Mouse (Mus musculus) heart, postnatal 4 days (tissue): Measurements from ENCODE around the gene Nsg2. TPM values are rescaled to one million over a fixed set of nuclear protein-coding genes. Genes with fewer than 3 reads are reported as not detected.

Experiments used
- DNase-seq: peaks from one replicate; pipeline ENCODE4 v3.0.0; 2021
- total RNA-seq, 2 experiments: library from RNA; stranded (reverse); gene quantifications; 2 replicates each; pipeline ENCODE4 v1.2.3; 2021

The Nsg2 gene
- total RNA-seq, 2 experiments from 2014 or later, result 4.1 to 4.8 TPM

GRCm38 (mm10) chr11:32087376-32087775 lies 87.1 kb downstream of the Nsg2 start:
- DNase-seq, result no peak

GRCm38 (mm10) chr11:32087779-32088442 lies 87.6 kb downstream of the Nsg2 start:
- no peak for DNase-seq

- DNase-seq, result no peak
Measured at GRCm38 (mm10) chr11:32095793-32096192, 95.5 kb downstream of the Nsg2 start.

GRCm38 (mm10) chr11:32096346-32096745 lies 96.1 kb downstream of the Nsg2 start:
- no peak for DNase-seq

- no peak for DNase-seq
Measured at GRCm38 (mm10) chr11:32101059-32101632, 100.9 kb downstream of the Nsg2 start.

GRCm38 (mm10) chr11:32102976-32103375 lies 102.7 kb downstream of the Nsg2 start:
- no peak for DNase-seq

GRCm38 (mm10) chr11:32104406-32105116 lies 104.3 kb downstream of the Nsg2 start:
- DNase-seq, result no peak

GRCm38 (mm10) chr11:32105750-32106646 lies 105.7 kb downstream of the Nsg2 start:
- DNase-seq, result no peak

GRCm38 (mm10) chr11:32106647-32106985 lies 106.4 kb downstream of the Nsg2 start:
- DNase-seq, result no peak

- no peak for DNase-seq
Measured at GRCm38 (mm10) chr11:32108441-32108840, 108.2 kb downstream of the Nsg2 start.

Other genes with a start within 250 kb of the Nsg2 start
- gene Cpeb4, start 128.3 kb upstream of the Nsg2 start, total RNA-seq, result 10 to 100 TPM; 63.1 to 71.0 TPM
- gene 4930524B15Rik, start 34.9 kb upstream of the Nsg2 start, total RNA-seq, result not detected
- under 1 TPM; 0.20 to 0.21 TPM for gene Il9r, start 199.8 kb downstream of the Nsg2 start, total RNA-seq
- gene Snrnp25, start 205.0 kb downstream of the Nsg2 start, total RNA-seq, result 10 to 100 TPM; 14.4 to 15.6 TPM
- gene Rhbdf1, start 221.8 kb downstream of the Nsg2 start, total RNA-seq, result 10 to 100 TPM; 31.9 to 33.0 TPM
- 10 to 100 TPM; 10.4 to 11.3 TPM for gene Mpg, start 226.0 kb downstream of the Nsg2 start, total RNA-seq